Mouse (Mus musculus) embryonic fibroblast, embryonic 13.5 days (primary cell): ENCODE measurements around the gene H2al1i. TPM values are rescaled to one million over a fixed set of nuclear protein-coding genes. Genes with fewer than 3 reads are reported as not detected.
"Not testable (repeated sequence)": the region's sequence is repeated elsewhere in the genome, so short reads cannot be mapped to it uniquely, and the experiment has no call there.

ENCODE experiments used
- H3K27ac ChIP-seq: 2 replicates; pipeline ENCODE4 v1.5.1; 2012; ENCODE audit warnings: low read length, control low read depth, inconsistent platforms; ENCODE audit not compliant: insufficient read depth
- H3K4me1 ChIP-seq: 2 replicates; pipeline ENCODE4 v1.6.1; 2011; ENCODE audit warnings: low read length; ENCODE audit not compliant: control insufficient read depth, insufficient read depth
- H3K4me3 ChIP-seq: 2 replicates; pipeline ENCODE4 v1.5.1; 2011; ENCODE audit warnings: mild to moderate bottlenecking, control low read depth, low read length; ENCODE audit not compliant: insufficient read depth
- CTCF ChIP-seq: IDR thresholded peaks from 2 replicates; pipeline ENCODE4 v1.5.1; 2011; ENCODE audit warnings: mild to moderate bottlenecking, control low read depth, low read length, moderate library complexity, borderline replicate concordance; ENCODE audit not compliant: insufficient read depth
- POLR2A ChIP-seq: IDR thresholded peaks from 2 replicates; pipeline ENCODE4 v1.6.1; 2011; ENCODE audit warnings: low read depth, mild to moderate bottlenecking, control low read depth, low read length, moderate library complexity
- polyA plus RNA-seq: library from polyadenylated mRNA; stranded (reverse); fragments of >200 nt; gene quantifications from 2 replicates; pipeline ENCODE4 v1.2.4, GENCODE M21; 2011; ENCODE audit warnings: low read depth; ENCODE audit not compliant: missing spikeins, insufficient read length

The H2al1i gene
- not detected in 2 replicates for polyA plus RNA-seq

- not testable (repeated sequence) for H3K4me1 ChIP-seq, H3K4me3 ChIP-seq, H3K27ac ChIP-seq
These were observed at the start of gene H2al1i for GRCm38 (mm10) chrX:11324359-11324758. Gene H2al1i, plus strand, starts transcription at chrX:11324659.

DNA sequence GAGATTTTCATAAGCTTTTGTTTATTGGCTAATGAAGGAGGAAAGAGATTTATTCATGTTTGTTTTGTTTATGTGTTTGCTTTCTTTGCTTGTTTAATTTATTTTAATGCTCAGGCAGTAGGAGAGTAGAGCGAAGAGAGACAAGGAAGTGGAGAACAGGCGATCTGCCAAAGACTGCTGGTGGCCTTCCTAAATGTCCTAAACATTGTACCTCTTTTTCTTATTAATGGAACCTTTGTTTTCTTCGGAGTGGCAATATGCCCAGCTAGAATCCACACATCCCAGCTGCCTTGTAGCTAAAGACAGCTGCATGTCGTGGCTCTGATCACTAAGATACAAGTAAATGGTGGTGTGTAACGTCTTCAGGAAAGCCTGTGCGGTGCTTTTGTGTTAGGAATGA lies 47.4 kb upstream of the H2al1i start:
- TF ChIP-seq POLR2A (no peak), CTCF (no peak)

GRCm38 (mm10) chrX:11280741-11281140 lies 43.7 kb upstream of the H2al1i start:
- Histone ChIP-seq H3K4me3 (no peak overlapping the region), H3K27ac (no peak overlapping the region), H3K4me1 (no peaks in the 10 kb centered on the region)
- TF ChIP-seq CTCF (no peak), POLR2A (no peak)

More for the DNA sequence above, 47.4 kb upstream of the H2al1i start:
- no peak overlapping the region for H3K4me3 ChIP-seq
- H3K27ac ChIP-seq = no peak overlapping the region
- H3K4me1 ChIP-seq = no peaks in the 10 kb centered on the region

GRCm38 (mm10) chrX:11288306-11288882 lies 36.1 kb upstream of the H2al1i start:
- TF ChIP-seq CTCF = no peak
- TF ChIP-seq POLR2A = no peak
- H3K27ac ChIP-seq = no peak overlapping the region
- no peak overlapping the region for H3K4me3 ChIP-seq
- H3K4me1 ChIP-seq = no peaks in the 10 kb centered on the region

DNA sequence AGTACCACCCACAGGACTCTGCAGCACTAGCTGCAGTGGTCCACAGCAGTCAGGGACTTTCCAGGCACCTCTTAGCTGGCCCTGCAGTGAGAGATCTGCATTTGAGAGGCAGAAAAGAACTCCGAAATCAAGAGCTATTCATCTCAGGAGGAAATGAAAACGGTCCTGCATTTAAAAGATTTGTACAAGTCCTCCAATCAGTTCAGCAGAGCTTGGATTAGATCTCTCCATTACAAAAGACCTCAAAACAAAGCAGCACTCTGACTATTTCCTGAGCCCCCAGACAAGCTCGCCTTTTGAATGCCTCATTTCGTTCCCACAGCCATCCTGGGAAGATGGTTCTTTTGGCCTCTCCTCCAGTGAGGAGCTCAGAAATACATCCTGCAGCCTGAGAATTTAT lies 35.2 kb upstream of the H2al1i start:
- Histone ChIP-seq H3K27ac (no peak overlapping the region), H3K4me1 (no peaks in the 10 kb centered on the region), H3K4me3 (no peak overlapping the region)
- TF ChIP-seq CTCF (no peak), POLR2A (no peak)

DNA sequence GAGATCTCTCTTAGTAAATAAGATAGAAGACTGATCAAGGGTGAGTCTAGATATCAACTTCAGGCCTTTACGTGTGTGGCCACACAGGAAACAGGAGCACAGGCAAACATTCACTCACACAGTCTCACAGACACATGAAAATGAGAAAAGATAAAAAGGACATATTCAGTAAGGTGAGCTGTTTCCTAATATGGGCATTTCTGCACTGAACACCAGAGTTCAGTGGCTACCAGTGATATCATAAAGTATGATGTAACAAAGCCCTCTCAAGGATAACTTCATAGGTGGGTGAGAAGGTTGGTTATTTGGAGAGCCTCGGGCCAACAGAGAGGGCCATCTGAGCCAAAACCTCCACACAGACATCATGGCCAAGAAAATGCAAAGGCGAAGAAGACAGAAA lies 25.5 kb upstream of the H2al1i start, which contains the start of gene H2al1a:
Gene H2al1a, plus strand, starts transcription at position 301 of the 400 bp plus-strand sequence.
- not testable (repeated sequence) for H3K27ac ChIP-seq, H3K4me3 ChIP-seq, H3K4me1 ChIP-seq

GRCm38 (mm10) chrX:11302132-11302531 lies 22.3 kb upstream of the H2al1i start, which contains the start of gene H2al1b:
Gene H2al1b, plus strand, starts transcription at chrX:11302432.
- not testable (repeated sequence) for H3K4me3 ChIP-seq, H3K4me1 ChIP-seq, H3K27ac ChIP-seq

DNA sequence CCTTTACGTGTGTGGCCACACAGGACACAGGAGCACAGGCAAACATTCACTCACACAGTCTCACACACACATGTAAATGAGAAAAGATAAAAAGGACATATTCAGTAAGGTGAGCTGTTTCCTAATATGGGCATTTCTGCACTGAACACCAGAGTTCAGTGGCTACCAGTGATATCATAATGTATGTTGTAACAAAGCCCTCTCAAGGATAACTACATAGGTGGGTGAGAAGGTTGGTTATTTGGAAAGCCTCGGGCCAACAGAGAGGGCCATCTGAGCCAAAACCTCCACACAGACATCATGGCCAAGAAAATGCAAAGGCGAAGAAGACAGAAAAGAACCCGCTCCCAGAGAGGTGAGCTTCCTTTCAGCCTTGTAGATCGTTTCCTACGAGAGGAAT lies 19.1 kb upstream of the H2al1i start, which contains the start of gene H2al1c:
Gene H2al1c, plus strand, starts transcription at position 301 of the 400 bp plus-strand sequence.
- H3K27ac ChIP-seq, H3K4me3 ChIP-seq, H3K4me1 ChIP-seq: not testable (repeated sequence)

GRCm38 (mm10) chrX:11308524-11308923 lies 15.9 kb upstream of the H2al1i start, which contains the start of gene H2al1d:
Gene H2al1d, plus strand, starts transcription at chrX:11308824.
- not testable (repeated sequence) for H3K4me3 ChIP-seq, H3K27ac ChIP-seq, H3K4me1 ChIP-seq

DNA sequence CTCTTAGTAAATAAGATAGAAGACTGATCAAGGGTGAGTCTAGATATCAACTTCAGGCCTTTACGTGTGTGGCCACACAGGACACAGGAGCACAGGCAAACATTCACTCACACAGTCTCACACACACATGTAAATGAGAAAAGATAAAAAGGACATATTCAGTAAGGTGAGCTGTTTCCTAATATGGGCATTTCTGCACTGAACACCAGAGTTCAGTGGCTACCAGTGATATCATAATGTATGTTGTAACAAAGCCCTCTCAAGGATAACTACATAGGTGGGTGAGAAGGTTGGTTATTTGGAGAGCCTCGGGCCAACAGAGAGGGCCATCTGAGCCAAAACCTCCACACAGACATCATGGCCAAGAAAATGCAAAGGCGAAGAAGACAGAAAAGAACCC lies 12.8 kb upstream of the H2al1i start, which contains the start of gene H2al1e:
Gene H2al1e, plus strand, starts transcription at position 301 of the 400 bp plus-strand sequence.
- not testable (repeated sequence) for H3K4me3 ChIP-seq, H3K27ac ChIP-seq, H3K4me1 ChIP-seq

DNA sequence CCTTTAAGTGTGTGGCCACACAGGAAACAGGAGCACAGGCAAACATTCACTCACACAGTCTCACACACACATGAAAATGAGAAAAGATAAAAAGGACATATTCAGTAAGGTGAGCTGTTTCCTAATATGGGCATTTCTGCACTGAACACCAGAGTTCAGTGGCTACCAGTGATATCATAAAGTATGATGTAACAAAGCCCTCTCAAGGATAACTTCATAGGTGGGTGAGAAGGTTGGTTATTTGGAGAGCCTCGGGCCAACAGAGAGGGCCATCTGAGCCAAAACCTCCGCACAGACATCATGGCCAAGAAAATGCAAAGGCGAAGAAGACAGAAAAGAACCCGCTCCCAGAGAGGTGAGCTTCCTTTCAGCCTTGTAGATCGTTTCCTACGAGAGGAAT lies 9.6 kb upstream of the H2al1i start, which contains the start of gene H2al1f:
Gene H2al1f, plus strand, starts transcription at position 301 of the 400 bp plus-strand sequence.
- H3K4me3 ChIP-seq, H3K27ac ChIP-seq, H3K4me1 ChIP-seq: not testable (repeated sequence)

DNA sequence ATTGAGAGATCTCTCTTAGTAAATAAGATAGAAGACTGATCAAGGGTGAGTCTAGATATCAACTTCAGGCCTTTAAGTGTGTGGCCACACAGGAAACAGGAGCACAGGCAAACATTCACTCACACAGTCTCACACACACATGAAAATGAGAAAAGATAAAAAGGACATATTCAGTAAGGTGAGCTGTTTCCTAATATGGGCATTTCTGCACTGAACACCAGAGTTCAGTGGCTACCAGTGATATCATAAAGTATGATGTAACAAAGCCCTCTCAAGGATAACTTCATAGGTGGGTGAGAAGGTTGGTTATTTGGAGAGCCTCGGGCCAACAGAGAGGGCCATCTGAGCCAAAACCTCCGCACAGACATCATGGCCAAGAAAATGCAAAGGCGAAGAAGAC lies 6.5 kb upstream of the H2al1i start, which contains the start of gene H2al1g:
Gene H2al1g, plus strand, starts transcription at position 301 of the 400 bp plus-strand sequence.
- H3K4me1 ChIP-seq, H3K27ac ChIP-seq, H3K4me3 ChIP-seq: not testable (repeated sequence)

- not testable (repeated sequence) for H3K4me1 ChIP-seq, H3K4me3 ChIP-seq, H3K27ac ChIP-seq
These were observed 3.3 kb upstream of the H2al1i start, which contains the start of gene H2al1h for GRCm38 (mm10) chrX:11321192-11321591. Gene H2al1h, plus strand, starts transcription at chrX:11321492.

DNA sequence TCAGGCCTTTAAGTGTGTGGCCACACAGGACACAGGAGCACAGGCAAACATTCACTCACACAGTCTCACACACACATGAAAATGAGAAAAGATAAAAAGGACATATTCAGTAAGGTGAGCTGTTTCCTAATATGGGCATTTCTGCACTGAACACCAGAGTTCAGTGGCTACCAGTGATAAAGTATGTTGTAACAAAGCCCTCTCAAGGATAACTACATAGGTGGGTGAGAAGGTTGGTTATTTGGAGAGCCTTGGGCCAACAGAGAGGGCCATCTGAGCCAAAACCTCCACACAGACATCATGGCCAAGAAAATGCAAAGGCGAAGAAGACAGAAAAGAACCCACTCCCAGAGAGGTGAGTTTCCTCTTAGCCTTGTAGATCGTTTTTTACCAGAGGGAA lies 3.1 kb downstream of the H2al1i start, which contains the start of gene H2al1j:
Gene H2al1j, plus strand, starts transcription at position 301 of the 400 bp plus-strand sequence.
- not testable (repeated sequence) for H3K27ac ChIP-seq, H3K4me1 ChIP-seq, H3K4me3 ChIP-seq
